Mouse (Mus musculus): ENCODE results near the gene Dclre1c.

DNA sequence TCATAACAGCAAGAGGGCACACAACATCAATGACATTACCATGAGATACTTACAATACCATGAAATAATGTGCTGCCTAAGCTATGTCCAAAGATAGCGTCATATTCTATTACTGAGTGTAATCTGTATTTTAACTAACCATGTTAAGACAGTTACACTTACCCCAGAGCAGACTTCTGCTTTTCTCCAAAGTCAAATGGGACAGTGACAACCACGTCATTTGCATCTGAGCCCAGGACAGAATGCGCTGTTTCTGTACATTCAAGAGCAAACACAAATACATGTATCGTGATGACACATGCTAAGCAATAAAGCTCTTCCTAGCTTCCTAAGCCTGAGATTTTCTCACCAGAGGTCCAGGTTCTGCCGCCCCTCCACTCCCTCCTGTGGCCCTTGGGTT, 77.0 kb downstream of the Dclre1c start:
- TF ChIP-seq CTCF (conservative IDR thresholded peaks at IDR 0.05; ENCODE audit: insufficient read depth, insufficient read length, low read depth, low read length) (no peak), POLR2A (IDR thresholded peaks at IDR 0.05; ENCODE audit: low read depth, low read length) (no peak)
